Mouse (Mus musculus): ENCODE measurements at regions not wholly inside any gene's neighbourhood (a gene's known extent, or its start where the extent isn't known, plus 50 kb on each side); places are given as distances from the start of the nearest gene placed in this dataset.

- no peak for DNase-seq
Measured at GRCm38 (mm10) chr3:48658386-48658785, 1098.7 kb downstream of the Pcdh18 start.

GRCm38 (mm10) chr3:48655084-48655483, 1102.0 kb downstream of the Pcdh18 start:
- no peak for DNase-seq

GRCm38 (mm10) chr3:48631889-48632483, 1125.1 kb downstream of the Pcdh18 start:
- DNase-seq = no peak

- no peak for DNase-seq
Measured at GRCm38 (mm10) chr3:48608933-48609332, 1148.2 kb downstream of the Pcdh18 start.

DNA sequence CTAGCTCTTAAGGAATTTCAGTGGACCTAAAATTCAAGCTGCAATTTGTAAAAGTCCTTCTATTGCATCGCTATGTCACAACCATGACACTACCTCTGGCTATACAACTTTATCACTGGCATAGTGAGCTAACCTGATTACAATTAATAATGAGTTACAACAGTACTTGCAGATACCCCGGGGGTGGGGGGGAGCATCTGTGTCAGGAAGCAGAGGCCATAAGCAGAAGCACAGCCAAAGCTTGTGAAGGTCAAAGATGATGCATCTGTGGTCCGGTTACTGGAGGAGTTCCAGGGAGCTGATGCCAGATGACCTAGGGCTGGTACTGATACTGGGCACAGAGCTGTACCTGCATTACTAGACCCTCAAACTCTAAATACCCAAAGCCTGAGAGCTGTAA, 1152.3 kb downstream of the Pcdh18 start:
- no peak for DNase-seq

GRCm38 (mm10) chr3:48587341-48587740, 1169.8 kb downstream of the Pcdh18 start:
- DNase-seq = no peak

DNA sequence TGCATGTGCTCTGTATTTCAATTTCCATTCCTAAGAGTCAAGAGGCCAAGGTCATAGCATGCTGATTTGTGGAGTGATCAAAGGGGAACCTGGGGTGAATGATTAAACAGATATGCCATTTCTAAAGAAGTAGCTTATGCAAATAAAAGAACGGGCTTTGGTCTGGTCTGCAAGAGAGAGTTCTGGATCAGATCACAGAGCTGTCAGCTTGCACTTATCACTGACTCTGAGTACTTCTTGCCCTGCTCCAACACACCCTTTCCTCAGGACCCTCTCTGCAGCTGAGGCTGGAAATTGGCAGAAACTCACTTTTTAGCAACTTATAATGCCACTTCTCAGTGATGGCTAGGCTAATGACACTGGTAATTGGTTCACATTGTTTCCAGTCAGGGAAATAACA, 1171.0 kb downstream of the Pcdh18 start:
- no peak for DNase-seq

GRCm38 (mm10) chr3:48584340-48584739, 1172.8 kb downstream of the Pcdh18 start:
- no peak for DNase-seq

- DNase-seq = peak; percentile 19
Measured at GRCm38 (mm10) chr3:48582521-48582920, 1174.6 kb downstream of the Pcdh18 start.

DNA sequence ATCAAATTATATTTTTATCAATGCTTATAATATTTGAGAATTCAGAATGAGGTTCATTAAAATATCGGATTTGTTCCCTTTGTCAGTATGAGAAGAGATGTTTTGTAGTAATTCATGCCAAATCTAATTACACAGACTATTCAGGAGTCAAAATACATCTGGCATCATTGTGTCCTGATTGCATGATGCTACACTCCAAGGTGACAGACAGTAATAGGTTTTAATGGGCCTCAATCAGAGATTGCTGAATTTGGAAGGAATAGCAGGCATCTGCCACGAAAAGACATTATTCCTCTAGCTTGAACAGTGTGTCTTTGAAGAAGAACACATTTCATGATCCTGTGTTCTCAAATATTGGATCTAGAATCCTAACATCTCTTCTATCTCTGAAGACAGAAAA, 1177.2 kb downstream of the Pcdh18 start:
- DNase-seq = no peak

DNA sequence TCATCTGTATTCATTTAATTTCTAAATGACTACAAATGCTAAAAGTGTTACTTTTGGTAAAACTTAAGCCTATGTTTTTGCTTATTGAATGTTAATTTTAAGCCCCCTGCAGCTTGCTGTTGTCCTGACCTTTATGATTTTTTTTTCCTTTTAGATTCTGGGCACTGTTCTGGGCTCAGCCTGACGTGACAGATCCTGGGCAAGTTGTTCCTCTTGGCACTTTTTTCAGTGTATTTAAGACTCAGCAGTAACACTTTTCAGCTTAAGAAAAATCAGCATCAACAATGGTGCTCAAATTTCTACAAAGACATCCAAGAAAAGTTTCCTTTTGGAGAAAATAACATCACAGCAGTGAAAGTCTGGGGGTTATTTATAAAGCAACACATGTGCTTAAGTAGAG, 1177.9 kb downstream of the Pcdh18 start:
- DNase-seq = no peak

DNA sequence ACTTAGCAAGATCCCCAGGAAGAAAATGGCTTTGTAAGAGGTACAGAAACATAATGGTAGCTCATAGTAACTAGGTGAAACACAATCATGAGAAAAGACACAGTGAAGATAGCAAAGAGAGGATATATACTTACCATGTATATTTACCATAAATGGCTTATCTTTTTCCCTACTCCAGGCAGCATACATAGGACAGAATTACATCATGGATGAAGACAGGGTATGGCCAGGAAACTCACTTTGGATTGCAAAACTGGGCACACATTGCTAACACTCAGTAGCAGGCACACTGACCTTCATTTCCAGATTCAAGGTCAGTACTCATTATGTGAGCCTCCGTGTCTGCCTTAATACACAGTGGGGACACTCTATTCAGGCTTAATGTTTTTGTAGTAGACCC, 1210.5 kb downstream of the Pcdh18 start:
- DNase-seq = no peak

GRCm38 (mm10) chr3:48515009-48515408, 1242.1 kb downstream of the Pcdh18 start:
- no peak for DNase-seq

DNA sequence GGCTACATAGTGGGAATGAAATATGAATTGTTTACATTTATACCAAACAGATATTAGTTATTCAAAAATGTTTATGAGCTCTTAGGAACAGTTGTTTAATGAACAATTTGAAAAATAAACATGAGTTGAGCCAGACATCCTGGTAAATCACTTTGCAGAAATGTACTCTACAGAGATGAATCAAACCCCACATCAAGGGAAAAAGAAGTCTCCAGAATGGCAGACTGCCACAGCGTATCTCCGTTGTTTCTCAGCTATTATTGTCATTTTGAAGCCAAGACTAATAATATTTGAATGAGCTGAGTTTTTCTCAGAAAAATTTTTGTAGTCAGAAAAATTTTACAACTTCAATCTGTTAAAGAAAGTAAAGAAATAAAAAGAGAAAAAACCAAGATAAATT, 1253.1 kb downstream of the Pcdh18 start:
- DNase-seq = no peak

GRCm38 (mm10) chr3:48464679-48465078, 1292.4 kb downstream of the Pcdh18 start:
- no peak for DNase-seq

- DNase-seq = no peak
Measured at GRCm38 (mm10) chr3:48441938-48442337, 1315.2 kb downstream of the Pcdh18 start.

- no peak for DNase-seq
Measured at GRCm38 (mm10) chr3:48429406-48430033, 1327.6 kb downstream of the Pcdh18 start.

GRCm38 (mm10) chr3:48389862-48390261, 1367.3 kb downstream of the Pcdh18 start:
- no peak for DNase-seq

Measured in kidney, adult 11 months (tissue).